Mouse (Mus musculus) embryonic facial prominence, embryonic 12.5 days (tissue): ENCODE measurements at regions not wholly inside any gene's neighbourhood (a gene's known extent, or its start where the extent isn't known, plus 50 kb on each side); places are given as distances from the start of the nearest gene placed in this dataset. TPM values are rescaled to one million over a fixed set of nuclear protein-coding genes. Genes with fewer than 3 reads are reported as not detected.
"Not testable (repeated sequence)": the region's sequence is repeated elsewhere in the genome, so short reads cannot be mapped to it uniquely, and the experiment has no call there.

Experiments
- ATAC-seq: fragments of 200-750 bp; cut with Nextera tagmentation; 2 replicates; pipeline ENCODE4 v1.8.0; 2017; ENCODE audit not compliant: insufficient number of reproducible peaks, insufficient read depth, low FRiP score, low TSS enrichment
- H3K27ac ChIP-seq: fragments of 300-500 bp; sonication (generic); 2 replicates; pipeline ENCODE4 v1.5.1; 2016; ENCODE audit warnings: mild to moderate bottlenecking
- H3K27me3 ChIP-seq: fragments of 300-500 bp; sonication (generic); 2 replicates; pipeline ENCODE4 v1.6.1; 2016; ENCODE audit warnings: mild to moderate bottlenecking, moderate library complexity
- H3K36me3 ChIP-seq: fragments of 300-500 bp; sonication (generic); 2 replicates; pipeline ENCODE4 v1.6.1; 2016; ENCODE audit warnings: mild to moderate bottlenecking
- H3K4me1 ChIP-seq: fragments of 300-500 bp; sonication (generic); 2 replicates; pipeline ENCODE4 v1.6.1; 2016
- H3K4me2 ChIP-seq: fragments of 300-500 bp; sonication (generic); replicated peaks from 2 replicates; pipeline ENCODE4 v1.6.1; 2016; ENCODE audit warnings: mild to moderate bottlenecking, moderate library complexity
- H3K4me3 ChIP-seq: fragments of 300-500 bp; sonication (generic); 2 replicates; pipeline ENCODE4 v1.5.1; 2016; ENCODE audit warnings: mild to moderate bottlenecking
- H3K9ac ChIP-seq: fragments of 300-500 bp; sonication (generic); 2 replicates; pipeline ENCODE4 v1.6.1; 2016; ENCODE audit warnings: mild to moderate bottlenecking, moderate library complexity
- H3K9me3 ChIP-seq: fragments of 300-500 bp; sonication (generic); 2 replicates; pipeline ENCODE4 v1.6.1; 2016; ENCODE audit warnings: mild to moderate bottlenecking, moderate library complexity
- WGBS: fragments of 180-500 bp; shearing (Covaris S2); methylation state at CpG from one replicate; pipeline ENCODE4 v1.1.7; 2016; 5-methylcytosine and 5-hydroxymethylcytosine counted together
- microRNA-seq: library from miRNA; unstranded; fragments of <30 nt; microRNA quantifications from one replicate; pipeline ENCODE4, GENCODE M21; 2017

DNA sequence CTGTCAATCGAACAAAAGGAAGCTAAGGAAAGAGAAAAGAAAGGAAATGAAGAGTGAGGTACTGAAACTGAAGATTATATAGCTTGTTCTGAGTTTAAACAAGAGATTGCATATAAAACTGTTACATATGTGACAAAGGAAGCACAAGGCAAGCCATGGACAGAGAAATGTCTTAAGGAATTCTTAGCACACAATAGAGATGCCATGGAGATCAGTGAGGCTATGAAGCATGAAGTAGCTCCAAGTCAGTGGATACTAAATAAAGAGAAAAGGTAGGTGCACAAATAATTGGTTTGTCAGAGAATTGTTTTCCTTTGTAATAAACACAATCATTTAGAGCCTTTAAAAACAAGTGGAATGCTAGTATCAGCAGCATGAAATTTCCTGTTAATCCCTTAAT lies 172.0 kb upstream of the Klhl1 start:
- no peaks in the 10 kb centered on the region for H3K4me1 ChIP-seq
- no peak overlapping the region for H3K4me2 ChIP-seq
- no peak overlapping the region for H3K4me3 ChIP-seq
- H3K27ac ChIP-seq = no peak overlapping the region
- H3K27me3 ChIP-seq = no peaks in the 10 kb centered on the region
- ATAC-seq = no peak
- whole genome bisulfite sequencing = 70% methylated on average over 1 of the region's 1 CpGs
- H3K36me3 ChIP-seq = no peaks in the 10 kb centered on the region
- no peaks in the 10 kb centered on the region for H3K9me3 ChIP-seq
- H3K9ac ChIP-seq = no peak overlapping the region

DNA sequence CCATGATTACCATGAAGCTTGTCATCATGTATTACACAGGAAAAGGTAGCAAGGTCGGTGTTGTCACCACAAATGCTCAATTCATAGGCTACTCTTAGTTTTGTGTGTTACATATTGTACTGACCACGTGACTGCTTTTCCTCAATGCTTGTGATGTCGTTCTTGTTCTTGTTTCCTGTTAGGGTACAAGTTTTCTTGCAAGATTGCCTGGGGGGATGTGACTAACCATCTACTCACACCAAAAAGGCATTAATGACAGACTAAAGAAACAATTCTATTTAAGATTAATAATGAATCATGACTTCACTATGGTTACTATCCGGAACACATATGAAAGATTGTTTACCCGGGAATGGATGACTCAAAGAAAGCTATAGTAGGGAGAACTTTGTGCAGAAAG lies 165.0 kb upstream of the Klhl1 start:
- Histone ChIP-seq H3K4me3 (no peak overlapping the region), H3K27me3 (no peaks in the 10 kb centered on the region), H3K4me1 (no peaks in the 10 kb centered on the region), H3K36me3 (no peaks in the 10 kb centered on the region), H3K9me3 (no peaks in the 10 kb centered on the region), H3K27ac (no peak overlapping the region), H3K9ac (no peak overlapping the region), H3K4me2 (no peak overlapping the region)
- no peak for ATAC-seq
- 73% methylated on average over 5 of the region's 5 CpGs for WGBS

DNA sequence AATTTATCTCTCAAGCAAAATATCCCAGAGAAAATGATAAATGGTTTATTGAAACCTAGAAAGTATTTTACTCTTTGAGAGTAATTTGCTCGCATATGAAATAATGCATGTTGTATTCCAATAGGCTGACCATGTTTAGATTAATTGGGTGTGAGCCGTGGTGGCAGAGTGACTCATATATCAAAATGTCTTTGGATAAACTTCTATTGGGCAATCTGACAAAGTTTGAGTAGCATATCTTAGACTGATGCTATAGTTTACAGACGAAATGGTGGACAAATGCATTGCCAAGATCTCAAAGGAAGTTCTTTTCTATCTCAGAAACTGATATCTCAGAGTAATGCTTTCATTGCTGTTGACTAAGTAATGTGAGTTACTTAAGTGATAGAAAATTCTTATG lies 162.8 kb upstream of the Klhl1 start:
- Histone ChIP-seq H3K9ac (no peak overlapping the region), H3K4me1 (no peaks in the 10 kb centered on the region), H3K36me3 (no peaks in the 10 kb centered on the region), H3K4me2 (no peak overlapping the region), H3K27ac (no peak overlapping the region), H3K27me3 (no peaks in the 10 kb centered on the region), H3K9me3 (no peaks in the 10 kb centered on the region), H3K4me3 (no peak overlapping the region)
- no peak for ATAC-seq
- WGBS = 81% methylated on average over 3 of the region's 3 CpGs

DNA sequence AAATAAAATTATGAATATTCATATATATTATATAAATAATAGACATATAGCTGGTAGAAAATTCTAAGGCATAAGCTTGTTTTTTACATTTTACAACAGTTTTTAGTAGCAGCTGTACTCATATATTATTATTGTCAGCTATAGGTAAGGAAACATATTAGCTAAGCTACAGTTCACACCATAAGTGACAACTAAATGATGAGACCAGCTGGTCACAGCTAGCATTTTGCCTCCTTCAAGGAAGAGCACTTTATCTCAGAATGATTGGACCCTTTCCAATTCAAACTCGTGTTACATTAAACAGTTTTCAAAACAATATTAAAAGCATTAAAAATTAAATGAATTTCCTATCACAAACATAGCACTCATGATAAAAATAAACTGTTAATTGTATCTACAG lies 157.3 kb upstream of the Klhl1 start:
- Histone ChIP-seq H3K27me3 (no peaks in the 10 kb centered on the region), H3K4me2 (no peak overlapping the region), H3K4me3 (no peak overlapping the region), H3K27ac (no peak overlapping the region), H3K9ac (no peak overlapping the region), H3K4me1 (no peaks in the 10 kb centered on the region), H3K9me3 (no peaks in the 10 kb centered on the region), H3K36me3 (no peaks in the 10 kb centered on the region)
- ATAC-seq = no peak
- 75% methylated on average over 1 of the region's 1 CpGs for WGBS

DNA sequence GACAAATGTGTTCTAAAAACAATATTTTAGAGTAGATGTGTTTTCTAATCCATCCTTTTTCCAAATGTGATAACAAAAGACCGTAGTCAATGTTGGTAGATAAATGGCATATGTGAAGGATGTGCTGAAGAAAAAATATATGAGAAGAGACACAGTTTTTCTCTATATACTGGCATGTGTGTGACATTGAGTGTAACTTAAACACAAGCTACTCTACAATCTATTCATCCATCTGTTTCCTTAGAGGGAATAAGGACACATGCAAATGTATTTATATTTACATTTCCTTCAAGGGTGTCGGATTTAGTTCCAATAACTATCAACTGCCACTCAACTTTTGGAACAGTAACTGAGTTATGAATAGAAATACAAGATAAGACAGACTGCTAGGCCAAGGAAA lies 149.7 kb upstream of the Klhl1 start:
- H3K4me3 ChIP-seq = no peak overlapping the region
- H3K27ac ChIP-seq = no peak overlapping the region
- H3K9ac ChIP-seq = no peak overlapping the region
- ATAC-seq = no peak
- H3K36me3 ChIP-seq = no peaks in the 10 kb centered on the region
- no peaks in the 10 kb centered on the region for H3K27me3 ChIP-seq
- no peaks in the 10 kb centered on the region for H3K4me1 ChIP-seq
- H3K9me3 ChIP-seq = no peaks in the 10 kb centered on the region
- 81% methylated on average over 2 of the region's 2 CpGs for WGBS
- H3K4me2 ChIP-seq = no peak overlapping the region

DNA sequence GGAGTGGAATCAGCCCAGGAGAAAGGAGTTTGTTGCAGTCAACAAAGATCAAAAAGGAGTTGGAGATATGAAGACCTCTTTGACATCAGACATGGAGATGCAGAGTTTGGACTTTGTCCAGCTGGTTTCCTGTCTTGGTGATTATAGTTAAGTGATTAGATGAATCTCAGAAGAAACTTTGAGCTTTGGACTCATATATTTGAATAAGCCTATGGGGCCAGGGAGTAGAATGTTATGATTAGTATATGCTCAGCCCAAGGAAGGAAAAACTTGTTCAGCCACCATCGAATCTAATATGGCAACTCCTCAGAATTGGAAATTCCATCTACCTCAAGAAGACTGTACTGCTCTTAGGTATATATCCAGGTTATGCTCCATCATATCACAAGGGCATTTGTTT lies 137.6 kb upstream of the Klhl1 start:
- Histone ChIP-seq H3K9ac (no peak overlapping the region), H3K36me3 (no peaks in the 10 kb centered on the region), H3K27me3 (no peaks in the 10 kb centered on the region), H3K27ac (no peak overlapping the region), H3K4me2 (no peak overlapping the region), H3K9me3 (no peaks in the 10 kb centered on the region), H3K4me3 (no peak overlapping the region), H3K4me1 (no peaks in the 10 kb centered on the region)
- 92% methylated on average over 1 of the region's 1 CpGs for WGBS
- no peak for ATAC-seq

DNA sequence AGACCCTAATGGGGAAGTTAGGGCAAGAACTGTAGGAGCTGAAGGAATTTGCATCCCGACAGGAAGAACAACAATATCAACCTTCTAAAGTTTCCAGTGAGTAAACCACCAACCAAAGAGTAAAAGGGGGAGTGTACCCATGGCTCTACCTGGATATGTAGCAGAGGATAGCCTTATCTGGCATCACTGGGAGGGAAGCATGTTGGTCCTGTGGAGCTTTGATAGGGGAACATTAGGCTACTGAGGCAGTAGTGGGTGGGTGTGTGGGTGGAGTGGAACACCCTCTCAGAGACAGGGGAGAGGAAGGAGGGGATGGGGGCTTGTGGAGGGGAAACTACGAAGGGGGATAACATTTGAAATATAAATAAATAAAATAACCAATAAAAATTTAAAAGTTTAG lies 111.4 kb upstream of the Klhl1 start:
- H3K4me1 ChIP-seq = no peaks in the 10 kb centered on the region
- no peak overlapping the region for H3K4me2 ChIP-seq
- no peaks in the 10 kb centered on the region for H3K27me3 ChIP-seq
- no peaks in the 10 kb centered on the region for H3K9me3 ChIP-seq
- H3K9ac ChIP-seq = no peak overlapping the region
- no peak for ATAC-seq
- H3K4me3 ChIP-seq = no peak overlapping the region
- H3K36me3 ChIP-seq = no peaks in the 10 kb centered on the region
- H3K27ac ChIP-seq = no peak overlapping the region
- WGBS = 77% methylated on average over 2 of the region's 2 CpGs

DNA sequence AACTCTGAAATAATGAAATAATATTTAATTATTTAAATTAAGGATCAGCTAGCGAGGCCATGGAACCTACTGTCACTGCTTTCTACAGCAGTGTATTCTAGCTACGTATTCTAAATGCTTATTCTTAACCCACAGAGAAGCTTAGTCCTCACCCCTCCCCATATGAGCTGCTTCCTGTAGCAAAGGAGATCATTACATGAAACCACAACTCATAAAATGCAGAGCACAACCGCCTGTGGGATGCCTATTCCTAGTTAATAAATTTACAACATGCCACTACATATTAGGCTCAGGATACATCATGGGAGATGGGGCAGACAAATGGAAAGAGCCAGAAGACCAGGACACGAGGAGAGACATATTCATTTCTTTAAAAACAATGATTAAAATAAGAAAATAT lies 87.8 kb upstream of the Klhl1 start:
- H3K9me3 ChIP-seq = no peaks in the 10 kb centered on the region
- no peak overlapping the region for H3K4me2 ChIP-seq
- H3K27me3 ChIP-seq = no peaks in the 10 kb centered on the region
- H3K4me3 ChIP-seq = no peak overlapping the region
- no peaks in the 10 kb centered on the region for H3K36me3 ChIP-seq
- H3K9ac ChIP-seq = no peak overlapping the region
- no peaks in the 10 kb centered on the region for H3K4me1 ChIP-seq
- ATAC-seq = no peak
- WGBS = 85% methylated on average over 4 of the region's 4 CpGs
- H3K27ac ChIP-seq = no peak overlapping the region

DNA sequence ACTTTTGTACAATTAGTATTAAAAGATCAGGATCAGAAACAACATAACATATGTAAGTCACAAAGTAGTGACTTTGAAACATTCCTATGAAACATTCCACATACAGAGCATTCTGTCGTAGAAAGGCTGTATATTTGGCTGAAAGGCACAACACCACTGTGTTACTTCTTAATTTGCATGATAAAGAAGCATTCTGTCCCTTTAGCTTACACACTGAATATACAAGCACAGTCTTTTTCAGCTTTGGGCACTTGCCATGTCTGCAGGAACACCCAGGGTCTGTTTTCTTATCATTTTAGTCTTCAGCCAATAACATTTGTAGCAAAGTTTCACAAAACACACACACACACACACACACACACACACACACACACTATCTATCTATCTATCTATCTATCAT lies 82.2 kb upstream of the Klhl1 start:
- H3K4me3 ChIP-seq, H3K27me3 ChIP-seq, H3K27ac ChIP-seq, H3K9ac ChIP-seq, ATAC-seq, H3K9me3 ChIP-seq, H3K36me3 ChIP-seq, H3K4me2 ChIP-seq, H3K4me1 ChIP-seq: not testable (repeated sequence)
- 45% methylated on average over 1 of the region's 1 CpGs for WGBS

DNA sequence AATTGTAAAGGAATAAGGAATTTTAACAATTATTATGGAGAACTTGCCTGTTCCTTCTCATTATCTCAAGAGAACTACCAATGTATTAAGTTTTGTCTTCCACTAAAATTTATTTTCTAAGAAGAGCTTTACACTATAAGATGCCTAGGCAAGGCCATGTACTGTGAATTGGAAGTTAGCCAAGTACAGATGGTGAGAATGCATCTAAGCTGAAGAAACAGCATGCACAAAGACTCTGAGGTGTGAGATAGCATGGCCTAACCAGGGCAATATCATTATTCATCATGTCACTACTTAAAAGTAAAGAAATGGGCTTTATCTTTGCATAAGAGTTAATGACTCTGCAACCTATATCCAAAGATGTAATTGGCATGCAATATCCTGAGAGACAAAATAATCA lies 73.1 kb upstream of the Klhl1 start:
- Histone ChIP-seq H3K27ac (no peak overlapping the region), H3K4me2 (no peak overlapping the region), H3K4me1 (no peaks in the 10 kb centered on the region), H3K36me3 (no peaks in the 10 kb centered on the region), H3K4me3 (no peak overlapping the region), H3K9ac (no peak overlapping the region), H3K27me3 (no peaks in the 10 kb centered on the region), H3K9me3 (no peaks in the 10 kb centered on the region)
- ATAC-seq = no peak

Small RNA genes in the stretch of these regions (microRNA-seq; reads per million reads assigned to microRNA genes)
- gene Gm27441 = not detected
